Mouse (Mus musculus) adrenal gland, postnatal 14 days (tissue): ENCODE measurements around the gene Lactb. TPM values are rescaled to one million over a fixed set of nuclear protein-coding genes. Genes with fewer than 3 reads are reported as not detected.

Experiments used
- DNase-seq: peaks from one replicate; pipeline ENCODE4 v3.0.0; 2021; ENCODE audit warnings: mixed read lengths
- total RNA-seq: library from RNA; stranded (reverse); gene quantifications from 2 replicates; pipeline ENCODE4 v1.2.3, GENCODE M21; 2021

Gene Lactb
- total RNA-seq, 1 experiment from 2014 or later = 20.8 TPM

GRCm38 (mm10) chr9:66980458-66980857 lies 5.2 kb upstream of the Lactb start:
- DNase-seq = peak; percentile 84

GRCm38 (mm10) chr9:66978468-66978867 lies 3.2 kb upstream of the Lactb start:
- no peak for DNase-seq

- DNase-seq = no peak
These were observed 2.7 kb upstream of the Lactb start for GRCm38 (mm10) chr9:66977982-66978381.

- no peak for DNase-seq
These were observed 1.8 kb upstream of the Lactb start for GRCm38 (mm10) chr9:66977121-66977520.

- DNase-seq = peak; percentile 88
These were observed 511 bp downstream of the Lactb start for GRCm38 (mm10) chr9:66974721-66975225.

- no peak for DNase-seq
These were observed 4.2 kb downstream of the Lactb start for GRCm38 (mm10) chr9:66971116-66971515.

- no peak for DNase-seq
These were observed 7.8 kb downstream of the Lactb start for GRCm38 (mm10) chr9:66967492-66967891.

GRCm38 (mm10) chr9:66961478-66961877 lies 13.8 kb downstream of the Lactb start:
- DNase-seq = no peak

- DNase-seq = no peak
These were observed 17.8 kb downstream of the Lactb start for GRCm38 (mm10) chr9:66957451-66957850.

GRCm38 (mm10) chr9:66952886-66953285 lies 22.4 kb downstream of the Lactb start:
- no peak for DNase-seq

- DNase-seq = no peak
These were observed 23.0 kb downstream of the Lactb start for GRCm38 (mm10) chr9:66952321-66952720.

GRCm38 (mm10) chr9:66948536-66948935 lies 26.7 kb downstream of the Lactb start:
- DNase-seq = no peak

- peak; percentile 96 for DNase-seq
These were observed 29.3 kb downstream of the Lactb start, which contains the start of gene Rps27l for GRCm38 (mm10) chr9:66945647-66946641. TSS of gene Rps27l (plus strand) at chr9:66946086.

- no peak for DNase-seq
These were observed 30.1 kb downstream of the Lactb start for GRCm38 (mm10) chr9:66945161-66945560.

GRCm38 (mm10) chr9:66938836-66939235 lies 36.4 kb downstream of the Lactb start:
- peak; percentile 70 for DNase-seq

- DNase-seq = peak; percentile 62
These were observed 37.8 kb downstream of the Lactb start for GRCm38 (mm10) chr9:66937507-66937906.

GRCm38 (mm10) chr9:66933869-66934808 lies 41.1 kb downstream of the Lactb start:
- DNase-seq = no peak

GRCm38 (mm10) chr9:66930351-66930750 lies 44.9 kb downstream of the Lactb start:
- DNase-seq = no peak

- DNase-seq = no peak
These were observed 47.4 kb downstream of the Lactb start for GRCm38 (mm10) chr9:66927696-66928402.

GRCm38 (mm10) chr9:66925853-66926252 lies 49.4 kb downstream of the Lactb start:
- DNase-seq = no peak

GRCm38 (mm10) chr9:66922076-66922475 lies 53.2 kb downstream of the Lactb start:
- peak; percentile 26 for DNase-seq
